Mouse (Mus musculus) kidney, postnatal 0 days (tissue): ENCODE measurements around the gene Trim41. TPM values are rescaled to one million over a fixed set of nuclear protein-coding genes. Genes with fewer than 3 reads are reported as not detected.

Source experiments
- ATAC-seq: fragments of 200-750 bp; cut with Nextera tagmentation; replicated peaks from 2 replicates; pipeline ENCODE4 v1.8.0; 2017; ENCODE audit warnings: low read depth, moderate number of reproducible peaks, moderate TSS enrichment, moderate library complexity; ENCODE audit not compliant: low FRiP score
- DNase-seq: peaks from one replicate; pipeline ENCODE4 v3.0.0-alpha.2; 2016; ENCODE audit warnings: low spot score
- H3K27ac ChIP-seq: fragments of 300-500 bp; sonication (generic); 2 replicates; pipeline ENCODE4 v1.5.1; 2014; ENCODE audit warnings: mild to moderate bottlenecking
- H3K27me3 ChIP-seq: fragments of 300-500 bp; sonication (generic); 2 replicates; pipeline ENCODE4 v1.6.1; 2014; ENCODE audit warnings: low read length, mixed read lengths; ENCODE audit not compliant: insufficient read depth
- H3K36me3 ChIP-seq: fragments of 300-500 bp; sonication (generic); 2 replicates; pipeline ENCODE4 v1.6.1; 2014; ENCODE audit warnings: low read length, mixed read lengths; ENCODE audit not compliant: insufficient read depth
- H3K4me1 ChIP-seq: fragments of 300-500 bp; sonication (generic); replicated peaks from 2 replicates; pipeline ENCODE4 v1.6.1; 2014; ENCODE audit warnings: antibody characterized with exemption, low read length, mixed read lengths; ENCODE audit not compliant: insufficient read depth
- H3K4me2 ChIP-seq: fragments of 300-500 bp; sonication (generic); 2 replicates; pipeline ENCODE4 v1.6.1; 2014; ENCODE audit warnings: mild to moderate bottlenecking, low read length, moderate library complexity, mixed read lengths
- H3K4me3 ChIP-seq: fragments of 300-500 bp; sonication (generic); replicated peaks from 2 replicates; pipeline ENCODE4 v1.5.1; 2014; ENCODE audit warnings: low read depth, low read length
- H3K9ac ChIP-seq: fragments of 300-500 bp; sonication (generic); 2 replicates; pipeline ENCODE4 v1.6.1; 2014; ENCODE audit warnings: low read depth, low read length
- H3K9me3 ChIP-seq: fragments of 300-500 bp; sonication (generic); replicated peaks from 2 replicates; pipeline ENCODE4 v1.6.1; 2016; ENCODE audit warnings: low read length, inconsistent platforms, mixed read lengths
- CTCF ChIP-seq: IDR thresholded peaks from 2 replicates; pipeline ENCODE4 v1.5.1; 2016; ENCODE audit warnings: antibody characterized with exemption, low read depth, mild to moderate bottlenecking, moderate library complexity
- WGBS: fragments of 180-500 bp; shearing (Covaris S2); extraction: QIAGEN DNeasy Blood & Tissue Kit; methylation state at CpG from one replicate; pipeline ENCODE4 v1.1.7; 2014; 5-methylcytosine and 5-hydroxymethylcytosine counted together
- polyA plus RNA-seq: library from polyadenylated mRNA; unstranded; fragments of >200 nt; fragmentation: Nextera tagmentation; extraction: Ambion mirVana; gene quantifications from 2 replicates; pipeline ENCODE4 v1.2.1, GENCODE M21; 2015

Trim41 gene
- polyA plus RNA-seq, 1 experiment from 2014 or later, result 5.2 TPM

DNA sequence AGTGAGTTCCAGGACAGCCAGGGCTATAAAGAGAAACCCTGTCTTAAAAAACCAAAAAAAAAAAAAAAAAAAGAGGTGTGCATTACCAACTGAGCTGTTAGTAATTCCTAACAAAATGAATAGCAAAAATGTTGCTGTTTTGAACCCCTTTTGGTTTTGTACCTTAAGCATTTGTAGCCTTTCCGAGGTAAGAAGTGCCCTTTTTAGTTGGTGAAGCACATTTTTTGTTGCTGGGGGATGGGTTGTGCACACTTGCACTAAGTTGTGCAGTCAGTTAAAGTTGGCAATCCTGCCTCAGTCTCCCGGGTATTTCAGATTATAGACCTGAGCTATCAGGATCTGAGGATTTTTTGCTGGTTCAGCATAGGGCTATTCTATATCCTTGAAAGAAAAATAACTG lies 12.2 kb downstream of the Trim41 start:
- Histone ChIP-seq H3K4me2 (no peak overlapping the region), H3K36me3 (peaks cover 68% of the 10 kb centered on the region), H3K9me3 (no peaks in the 10 kb centered on the region), H3K9ac (no peak overlapping the region), H3K27me3 (no peaks in the 10 kb centered on the region), H3K4me3 (no peak overlapping the region), H3K27ac (no peak overlapping the region), H3K4me1 (peaks cover 12% of the 10 kb centered on the region)
- no peak for ATAC-seq
- no peak for TF ChIP-seq CTCF
- no peak for DNase-seq
- WGBS, result 74% methylated on average over 2 of the region's 2 CpGs

DNA sequence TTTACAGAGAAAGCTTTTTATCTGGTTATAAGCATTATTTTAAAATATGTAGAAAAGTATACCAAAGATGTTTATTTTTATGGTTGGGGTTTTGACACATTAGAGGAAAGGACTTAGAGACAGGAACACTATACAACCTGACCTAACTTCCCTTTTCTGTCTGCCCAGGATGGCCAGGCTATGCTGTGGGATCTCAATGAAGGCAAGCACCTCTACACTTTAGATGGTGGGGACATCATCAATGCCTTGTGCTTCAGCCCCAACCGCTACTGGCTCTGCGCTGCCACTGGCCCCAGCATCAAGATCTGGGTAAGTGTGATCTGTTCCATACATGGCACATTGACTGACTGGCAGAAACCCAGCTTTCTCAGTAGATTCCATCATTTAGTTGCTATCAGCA lies 13.2 kb downstream of the Trim41 start:
- H3K27me3 ChIP-seq, result no peaks in the 10 kb centered on the region
- no peaks in the 10 kb centered on the region for H3K9me3 ChIP-seq
- H3K9ac ChIP-seq, result no peak overlapping the region
- WGBS, result 100% methylated on average over 2 of the region's 2 CpGs
- no peak overlapping the region for H3K4me3 ChIP-seq
- TF ChIP-seq CTCF, result no peak
- peaks cover 12% of the 10 kb centered on the region for H3K4me1 ChIP-seq
- no peak overlapping the region for H3K4me2 ChIP-seq
- ATAC-seq (no peak), DNase-seq (no peak)
- peaks cover 64% of the 10 kb centered on the region for H3K36me3 ChIP-seq
- H3K27ac ChIP-seq, result no peak overlapping the region

DNA sequence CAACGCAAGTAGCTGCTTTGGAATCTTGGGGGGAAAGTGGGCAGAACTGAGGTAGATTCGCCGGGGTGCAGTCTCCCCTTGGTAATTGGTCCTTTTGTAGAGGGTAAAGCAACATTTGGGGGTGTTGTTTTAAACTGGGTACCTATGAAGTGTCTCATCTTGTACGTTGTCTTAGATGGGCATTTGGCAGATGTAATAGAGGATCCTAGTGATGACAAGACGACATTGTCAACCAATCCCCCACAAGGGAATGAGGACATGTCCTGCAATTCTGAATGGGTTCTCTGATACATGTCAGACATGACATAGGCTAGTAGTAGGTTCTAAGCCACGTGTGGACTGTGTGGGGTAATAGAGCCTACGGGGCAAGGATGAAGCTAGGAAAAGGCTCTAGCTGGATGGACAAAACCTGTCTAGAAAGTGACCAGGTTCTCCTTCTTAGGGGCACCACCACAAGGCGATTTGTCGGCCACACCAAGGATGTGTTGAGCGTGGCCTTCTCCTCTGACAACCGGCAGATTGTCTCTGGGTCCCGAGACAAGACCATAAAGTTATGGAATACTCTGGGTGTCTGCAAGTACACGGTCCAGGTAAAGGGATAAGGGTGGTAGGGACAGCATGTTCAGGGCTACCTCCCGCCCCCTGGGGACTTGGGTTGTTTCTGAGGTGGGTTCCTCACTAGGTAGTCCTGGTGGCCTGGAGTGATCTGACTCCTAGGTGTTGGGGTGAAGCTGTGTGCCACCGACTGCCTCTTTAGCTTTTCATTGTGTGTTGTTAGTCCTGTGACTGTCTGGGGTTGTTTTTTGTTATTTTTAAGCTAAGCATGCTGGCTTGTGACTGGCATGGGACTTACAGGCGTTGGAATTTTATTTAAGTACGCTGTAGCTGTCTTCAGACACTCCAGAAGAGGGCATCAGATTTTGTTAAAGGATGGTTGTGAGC lies 15.1 kb downstream of the Trim41 start:
- H3K4me3 ChIP-seq, result peak overlapping the region; percentile 87
- WGBS, result 58% methylated on average over 17 of the region's 17 CpGs
- no peaks in the 10 kb centered on the region for H3K9me3 ChIP-seq
- no peaks in the 10 kb centered on the region for H3K27me3 ChIP-seq
- ATAC-seq, result no peak
- H3K4me2 ChIP-seq, result peak overlapping the region; percentile 93
- no peak overlapping the region for H3K27ac ChIP-seq
- DNase-seq, result no peak
- peak overlapping the region; percentile 88 for H3K9ac ChIP-seq
- TF ChIP-seq CTCF, result 0 out of 2 replicates have a peak, but pooled peaks have one; percentile 2
- H3K4me1 ChIP-seq, result peaks cover 12% of the 10 kb centered on the region
- peaks cover 52% of the 10 kb centered on the region for H3K36me3 ChIP-seq

DNA sequence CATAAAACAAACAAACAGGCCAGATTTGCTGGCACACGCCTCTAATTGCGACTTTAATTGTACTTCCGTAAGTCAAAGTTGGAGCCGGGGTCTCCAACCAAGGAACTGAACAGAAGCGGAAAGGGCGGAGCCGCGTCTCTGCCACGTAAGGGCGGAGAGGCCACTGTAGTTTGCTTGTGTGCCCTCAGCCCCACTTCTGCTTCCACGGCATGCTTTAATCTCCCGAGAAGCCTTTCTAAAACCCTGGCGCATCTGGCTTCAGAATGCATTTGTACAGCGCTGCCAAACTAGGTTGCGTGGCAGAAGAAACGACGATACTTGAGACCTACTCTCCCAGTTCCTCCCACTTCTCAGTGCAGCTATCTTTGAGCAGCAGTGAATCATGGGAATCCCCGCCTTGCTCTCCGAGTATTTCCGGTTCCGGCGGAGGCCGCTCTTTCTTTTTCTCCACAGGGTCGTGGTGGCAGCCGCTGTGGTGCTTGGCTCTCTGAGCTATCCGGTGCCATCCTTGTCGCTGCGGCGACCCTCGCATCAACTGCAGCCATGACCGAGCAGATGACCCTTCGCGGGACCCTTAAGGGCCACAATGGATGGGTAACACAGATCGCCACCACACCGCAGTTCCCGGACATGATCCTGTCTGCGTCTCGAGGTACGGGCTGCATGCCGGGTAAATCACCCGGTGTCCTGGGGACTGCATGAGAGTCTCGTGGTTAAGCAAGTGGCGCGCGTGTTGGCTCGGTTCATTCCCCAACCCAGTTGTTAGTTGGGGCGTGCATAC lies 17.0 kb downstream of the Trim41 start, which contains the start of gene Rack1:
TSS of gene Rack1 (plus strand) at position 412 of the 781 bp plus-strand sequence.
- Histone ChIP-seq H3K4me1 (peaks cover 12% of the 10 kb centered on the region), H3K36me3 (peaks cover 33% of the 10 kb centered on the region), H3K27me3 (no peaks in the 10 kb centered on the region), H3K9me3 (no peaks in the 10 kb centered on the region), H3K4me2 (peak within 1 kb of the TSS; percentile 93), H3K27ac (peak within 1 kb of the TSS; percentile 97), H3K9ac (peak within 1 kb of the TSS; percentile 88), H3K4me3 (peak within 1 kb of the TSS; percentile 87)
- 1% methylated on average over 47 of the region's 47 CpGs for WGBS
- DNase-seq (peak; percentile 98), ATAC-seq (peak; percentile 89)
- no peak for TF ChIP-seq CTCF

DNA sequence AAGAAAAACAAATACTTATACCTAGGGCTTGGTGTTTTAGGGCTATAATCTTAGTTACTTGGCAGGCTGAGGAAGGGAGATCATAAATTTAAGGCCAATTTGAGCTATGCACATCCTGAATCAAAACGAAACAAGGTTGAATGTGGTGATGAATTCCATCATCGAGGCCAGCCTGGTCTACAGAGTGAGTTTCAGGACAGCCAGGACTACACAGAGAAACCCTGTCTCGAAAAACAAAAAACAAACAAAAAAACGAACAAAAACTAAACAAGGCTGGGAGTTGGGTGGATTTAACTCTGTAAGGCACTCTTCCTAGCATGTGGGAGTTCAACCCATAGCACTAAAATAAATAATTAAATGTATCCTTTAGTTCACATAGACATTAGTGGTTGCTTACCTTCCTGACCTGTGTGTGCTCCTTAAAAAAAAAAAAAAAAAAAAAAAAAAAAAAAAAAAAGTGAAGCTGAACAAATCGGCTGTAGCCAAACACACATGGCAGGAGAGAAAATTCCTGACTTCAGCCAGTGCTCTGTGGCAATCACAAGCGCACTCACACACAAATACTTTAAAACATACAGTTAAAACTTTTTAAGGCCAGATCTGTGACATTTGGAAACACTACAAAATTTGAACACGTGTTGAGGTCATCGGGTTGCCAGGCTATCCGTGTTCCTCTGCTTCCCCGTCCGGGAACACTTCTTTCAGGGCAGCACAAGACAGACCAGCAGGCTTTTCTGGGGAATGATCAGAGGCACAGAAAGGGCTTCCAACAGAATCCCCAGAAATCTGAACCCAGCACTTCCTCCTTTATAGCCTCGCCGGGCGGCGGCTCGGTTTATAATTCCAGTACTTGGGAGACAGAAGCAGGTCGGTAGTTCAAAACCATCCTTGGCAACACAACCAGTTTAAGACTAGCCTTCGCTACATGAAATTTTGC lies 17.9 kb downstream of the Trim41 start:
- peak overlapping the region; percentile 88 for H3K9ac ChIP-seq
- TF ChIP-seq CTCF, result no peak
- H3K9me3 ChIP-seq, result no peaks in the 10 kb centered on the region
- peak overlapping the region; percentile 97 for H3K27ac ChIP-seq
- peak overlapping the region; percentile 87 for H3K4me3 ChIP-seq
- WGBS, result 5% methylated on average over 18 of the region's 18 CpGs
- ATAC-seq (no peak), DNase-seq (no peak)
- no peaks in the 10 kb centered on the region for H3K27me3 ChIP-seq
- peaks cover 25% of the 10 kb centered on the region for H3K36me3 ChIP-seq
- H3K4me2 ChIP-seq, result peak overlapping the region; percentile 93
- peaks cover 12% of the 10 kb centered on the region for H3K4me1 ChIP-seq
